In the genomic region with DNA sequence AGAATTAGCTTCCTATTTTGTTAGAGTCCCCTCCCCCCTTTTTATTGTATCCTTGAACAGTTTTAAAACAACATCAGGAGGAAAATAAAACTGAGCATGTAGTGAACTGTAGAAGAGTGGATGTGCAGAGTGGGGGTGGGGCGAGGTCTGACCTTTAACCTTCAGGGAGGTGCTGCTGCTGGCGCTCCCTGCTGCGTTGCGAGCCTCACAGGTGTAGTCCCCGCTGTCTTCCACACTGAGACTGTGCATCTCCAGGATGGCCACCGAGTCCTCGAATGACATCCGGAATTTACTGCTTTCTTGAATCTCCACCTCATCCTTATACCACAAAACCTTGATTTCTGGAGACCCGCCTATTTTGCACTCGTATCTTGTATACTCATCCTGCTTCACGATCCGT, we compare ENCODE assay signal across 23 mouse cellular contexts.
"Had no signal": no experiment of that assay in that cellular context is flagged by ENCODE, and none has a peak within 500 bp of the region (broad histone marks: within the 10 kb centered on the region; RNA-seq: fewer than 3 reads in every experiment).

No protein-coding gene starts in this region.

- H3K36me3 ChIP-seq: hindbrain, embryonic 13.5 days; hindbrain, embryonic 15.5 days; kidney, embryonic 15.5 days; limb, embryonic 13.5 days; limb, embryonic 15.5 days; liver, embryonic 12.5 days had no signal

- H3K27ac ChIP-seq: heart, embryonic 13.5 days; heart, embryonic 15.5 days; hindbrain, embryonic 13.5 days; hindbrain, embryonic 15.5 days; hindbrain, postnatal 0 days; kidney, embryonic 15.5 days; kidney, postnatal 0 days; limb, embryonic 13.5 days; limb, embryonic 15.5 days; liver, embryonic 12.5 days; liver, embryonic 14.5 days had no signal

- H3K4me2 ChIP-seq: heart, embryonic 11.5 days; heart, embryonic 13.5 days; heart, embryonic 15.5 days; hindbrain, embryonic 13.5 days; hindbrain, embryonic 15.5 days; kidney, embryonic 15.5 days; limb, embryonic 13.5 days; limb, embryonic 15.5 days; liver, embryonic 12.5 days had no signal

- H3K9me3 ChIP-seq: heart, embryonic 13.5 days; heart, embryonic 15.5 days; hindbrain, embryonic 13.5 days; hindbrain, embryonic 15.5 days; kidney, embryonic 15.5 days; limb, embryonic 13.5 days; limb, embryonic 15.5 days had no signal

- H3K4me1 ChIP-seq: heart, embryonic 13.5 days; heart, embryonic 15.5 days; hindbrain, embryonic 13.5 days; hindbrain, embryonic 15.5 days; kidney, embryonic 15.5 days; limb, embryonic 13.5 days; limb, embryonic 15.5 days; liver, embryonic 12.5 days had no signal

- H3K9ac ChIP-seq: heart, embryonic 13.5 days; heart, embryonic 15.5 days; hindbrain, embryonic 13.5 days; hindbrain, embryonic 15.5 days; kidney, embryonic 15.5 days; limb, embryonic 13.5 days; limb, embryonic 15.5 days; liver, embryonic 12.5 days; liver, embryonic 14.5 days had no signal

- DNase-seq: gastrocnemius, postnatal 14 days; gastrocnemius, postnatal 36 days; heart, adult 18-20 months; kidney, adult 11 months; kidney, adult 2 months; kidney, adult 9 months; kidney, postnatal 14 days; kidney, postnatal 36 days; layer of hippocampus, adult 9-11 months; layer of hippocampus, postnatal 36 days; left cerebral cortex, postnatal 4 days had no signal

- H3K4me3 ChIP-seq: heart, embryonic 13.5 days; heart, embryonic 15.5 days; hindbrain, embryonic 13.5 days; hindbrain, embryonic 15.5 days; kidney, embryonic 15.5 days; limb, embryonic 13.5 days; limb, embryonic 15.5 days; liver, embryonic 12.5 days had no signal

- H3K27me3 ChIP-seq: heart, embryonic 13.5 days; heart, embryonic 15.5 days; hindbrain, embryonic 13.5 days; hindbrain, embryonic 15.5 days; kidney, embryonic 15.5 days; limb, embryonic 13.5 days; limb, embryonic 15.5 days; liver, embryonic 12.5 days had no signal
